Mouse (Mus musculus): Measurements from ENCODE around the gene Dact1.

GRCm38 (mm10) chr12:71362425-71362824 is 52.7 kb downstream of the Dact1 start:
- no peak for TF ChIP-seq CTCF (IDR thresholded peaks at IDR 0.05; ENCODE audit: insufficient read depth, low read length)
- no peak for TF ChIP-seq POLR2A (IDR thresholded peaks at IDR 0.05; ENCODE audit: borderline replicate concordance, extremely low read depth, low read depth, low read length)

All from lung, adult 2 months (tissue).